Mouse (Mus musculus) monocyte, adult 5-6 weeks (primary cell): ENCODE data around the gene Iqcf4. TPM values are rescaled to one million over a fixed set of nuclear protein-coding genes. Genes with fewer than 3 reads are reported as not detected.
A peak's percentile ranks its signal among the peaks of the same experiment; 100 is the strongest.

Source experiments
- ATAC-seq: fragments of 153-309, 156-312 bp; replicated peaks from 2 replicates; pipeline ENCODE4 v1.8.0; 2017; ENCODE audit warnings: mild to moderate bottlenecking; ENCODE audit not compliant: low TSS enrichment, insufficient number of reproducible peaks, severe bottlenecking, poor library complexity, low FRiP score
- total RNA-seq: library from RNA; stranded (forward); fragments of 200-1000, 200-491, 200-594 nt; gene quantifications from 3 replicates; pipeline ENCODE4 v1.2.3, GENCODE M21; 2017

The Iqcf4 gene
- total RNA-seq: not detected in 3 replicates

GRCm38 (mm10) chr9:106570896-106571295 lies at the start of gene Iqcf4:
TSS of gene Iqcf4 (minus strand) at chr9:106570996.
- no peak for ATAC-seq

- ATAC-seq: no peak
These were observed 46.7 kb upstream of the Iqcf4 start for GRCm38 (mm10) chr9:106617496-106617895.

- ATAC-seq: no peak
These were observed 45.5 kb upstream of the Iqcf4 start for GRCm38 (mm10) chr9:106616306-106616705.

DNA sequence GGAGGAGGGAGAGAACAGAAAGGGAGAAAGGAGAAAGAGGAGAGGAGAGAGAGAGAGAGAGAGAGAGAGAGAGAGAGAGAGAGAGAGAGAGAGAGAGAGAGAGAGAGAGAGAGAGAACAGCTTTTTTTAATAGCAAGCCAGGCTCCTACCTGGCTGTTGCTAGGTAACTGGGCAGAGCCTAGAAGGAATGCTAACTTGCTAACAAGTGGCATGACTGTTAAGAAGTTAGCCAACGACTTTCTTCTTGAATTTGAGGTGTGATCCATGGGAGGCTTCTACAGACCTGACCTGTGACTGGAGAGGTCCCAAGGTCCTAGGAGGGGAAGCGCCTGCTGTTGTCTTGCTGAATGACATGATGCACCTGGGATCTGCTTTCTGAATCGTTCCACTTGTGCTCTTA lies 43.8 kb upstream of the Iqcf4 start:
- no peak for ATAC-seq

- no peak for ATAC-seq
These were observed 43.2 kb upstream of the Iqcf4 start for GRCm38 (mm10) chr9:106613951-106614350.

DNA sequence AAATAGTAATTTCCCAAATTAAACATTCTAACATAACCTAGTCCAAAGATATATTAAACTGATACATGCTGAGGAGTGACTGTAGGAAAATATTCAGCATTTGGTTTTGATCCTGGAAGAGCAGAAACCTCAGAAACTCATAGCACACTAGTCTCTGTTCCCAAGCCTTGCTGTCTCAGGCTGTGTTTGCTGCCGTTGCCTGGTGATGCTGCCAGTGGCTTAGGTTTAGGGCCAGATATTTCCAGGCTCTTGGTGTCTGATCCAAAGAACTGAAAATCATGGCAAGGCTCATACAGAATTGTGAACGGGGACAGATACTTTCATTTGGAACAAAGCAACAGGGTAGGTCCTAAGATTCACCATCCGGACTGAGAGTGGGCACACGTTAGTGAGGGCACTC lies 39.9 kb upstream of the Iqcf4 start:
- ATAC-seq: no peak

DNA sequence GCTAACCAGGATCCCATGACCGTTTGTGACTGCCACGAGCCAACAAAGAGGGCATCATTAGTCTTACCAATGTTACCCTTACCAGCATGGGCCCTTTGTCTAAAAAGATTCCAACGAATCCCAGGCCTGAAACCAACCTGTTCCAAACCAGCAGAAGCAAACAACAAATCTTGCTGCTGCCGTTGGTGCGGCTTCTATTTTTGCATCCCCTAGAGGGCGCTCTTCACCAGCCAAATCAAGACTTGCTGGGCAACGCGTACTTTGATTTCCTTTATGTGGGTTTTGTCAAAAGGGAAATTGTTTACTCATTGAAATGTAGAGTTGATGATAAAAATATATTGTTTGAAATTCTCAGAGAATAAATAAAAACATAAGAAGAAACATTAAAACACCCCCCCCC lies 29.8 kb upstream of the Iqcf4 start:
- no peak for ATAC-seq

GRCm38 (mm10) chr9:106598466-106598865 lies 27.7 kb upstream of the Iqcf4 start:
- no peak for ATAC-seq

- ATAC-seq: no peak
These were observed 25.0 kb upstream of the Iqcf4 start for GRCm38 (mm10) chr9:106595836-106596235.

GRCm38 (mm10) chr9:106595402-106595801 lies 24.6 kb upstream of the Iqcf4 start:
- ATAC-seq: 0 out of 2 replicates have a peak, but pooled peaks have one; percentile 17

- ATAC-seq: no peak
These were observed 21.4 kb upstream of the Iqcf4 start for GRCm38 (mm10) chr9:106592158-106592557.

GRCm38 (mm10) chr9:106582552-106582951 lies 11.8 kb upstream of the Iqcf4 start:
- ATAC-seq: no peak

GRCm38 (mm10) chr9:106580016-106580415 lies 9.2 kb upstream of the Iqcf4 start:
- no peak for ATAC-seq

GRCm38 (mm10) chr9:106576112-106576511 lies 5.3 kb upstream of the Iqcf4 start:
- no peak for ATAC-seq

DNA sequence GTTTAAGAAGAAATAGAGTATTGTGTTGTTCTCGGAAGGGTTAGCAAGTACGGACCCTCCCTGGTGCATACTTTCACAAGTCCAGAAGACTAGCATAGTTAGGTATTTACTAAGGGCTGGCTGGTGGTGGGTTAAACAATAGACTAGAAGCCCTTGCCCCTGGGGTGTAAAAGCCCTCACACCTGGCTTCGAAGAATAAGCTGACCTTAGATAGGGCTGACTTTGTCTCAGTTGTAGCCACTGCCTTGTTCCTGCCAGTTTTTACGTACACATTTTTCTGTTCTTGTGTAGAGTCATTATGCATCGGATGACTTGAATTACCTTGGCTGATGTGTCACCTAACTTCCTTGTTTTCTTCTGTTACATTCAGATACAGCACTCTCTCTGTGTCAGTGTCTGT lies 2.6 kb upstream of the Iqcf4 start:
- no peak for ATAC-seq

DNA sequence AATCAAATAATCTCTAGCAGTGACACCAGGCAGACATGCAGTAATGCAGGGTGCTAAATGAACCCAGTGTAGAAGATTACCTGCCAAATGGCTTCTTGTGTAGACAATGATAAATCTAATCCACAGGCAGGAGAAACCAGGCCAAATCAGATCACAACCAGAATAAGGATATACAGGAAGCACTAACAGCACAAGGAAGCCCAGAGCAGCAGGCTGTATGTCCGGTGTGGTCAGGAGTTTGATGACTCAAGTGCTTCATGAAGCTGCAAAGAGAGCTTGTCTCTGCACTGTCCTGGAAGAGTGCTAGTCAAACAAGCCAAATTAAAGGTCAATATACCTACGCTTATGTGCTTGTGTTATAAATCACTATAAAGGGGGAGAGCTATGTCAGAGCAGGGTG lies 1.4 kb upstream of the Iqcf4 start:
- ATAC-seq: no peak

DNA sequence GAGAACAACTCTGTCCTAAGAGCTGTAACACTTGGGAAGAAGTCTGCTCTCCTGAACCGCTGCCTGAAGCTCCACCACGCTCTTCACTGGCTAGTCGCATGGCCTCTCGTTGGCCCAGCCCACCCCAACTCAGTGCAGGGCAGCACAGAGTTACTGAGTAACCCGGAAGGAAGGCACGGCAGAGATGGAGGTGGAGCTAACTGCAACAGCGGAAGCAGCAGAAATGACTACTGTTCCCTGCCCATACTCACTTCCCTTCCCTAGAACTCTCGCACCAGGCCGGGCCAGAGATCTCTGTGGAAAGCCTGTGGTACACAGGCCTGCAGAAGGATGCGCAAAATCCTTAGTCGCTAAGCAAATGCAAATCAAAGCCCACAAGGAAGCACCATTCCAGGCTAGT lies 4.4 kb downstream of the Iqcf4 start:
- ATAC-seq: no peak

- no peak for ATAC-seq
These were observed 6.8 kb downstream of the Iqcf4 start for GRCm38 (mm10) chr9:106564025-106564424.

- no peak for ATAC-seq
These were observed 8.5 kb downstream of the Iqcf4 start for GRCm38 (mm10) chr9:106562291-106562690.

GRCm38 (mm10) chr9:106561531-106561930 lies 9.3 kb downstream of the Iqcf4 start, which contains the start of gene Iqcf3:
TSS of gene Iqcf3 (minus strand) at chr9:106561631.
- no peak for ATAC-seq

GRCm38 (mm10) chr9:106534975-106535374 lies 35.8 kb downstream of the Iqcf4 start:
- ATAC-seq: no peak
